Mouse (Mus musculus): ENCODE measurements at regions not wholly inside any gene's neighbourhood (a gene's known extent, or its start where the extent isn't known, plus 50 kb on each side); places are given as distances from the start of the nearest gene placed in this dataset.
A peak's percentile ranks its signal among the peaks of the same experiment; 100 is the strongest.
"Not testable (repeated sequence)": the region's sequence is repeated elsewhere in the genome, so short reads cannot be mapped to it uniquely, and the experiment has no call there.

GRCm38 (mm10) chr19:51355701-51356100 lies 677.3 kb upstream of the Sorcs1 start:
- H3K4me3 ChIP-seq (replicated peaks): no peak overlapping the region
- H3K4me1 ChIP-seq: no peaks in the 10 kb centered on the region
- no peaks in the 10 kb centered on the region for H3K27me3 ChIP-seq
- no peaks in the 10 kb centered on the region for H3K36me3 ChIP-seq
- WGBS: 73% methylated on average over 1 of the region's 1 CpGs
- H3K27ac ChIP-seq: no peak overlapping the region
- H3K4me2 ChIP-seq: no peak overlapping the region
- H3K9me3 ChIP-seq (replicated peaks): no peaks in the 10 kb centered on the region
- no peak overlapping the region for H3K9ac ChIP-seq
- ATAC-seq (replicated peaks; ENCODE audit: low FRiP score): no peak

- Histone ChIP-seq H3K27me3 (no peaks in the 10 kb centered on the region), H3K4me1 (no peaks in the 10 kb centered on the region), H3K9me3 (replicated peaks) (no peaks in the 10 kb centered on the region), H3K9ac (no peak overlapping the region), H3K4me3 (replicated peaks) (no peak overlapping the region), H3K4me2 (no peak overlapping the region), H3K36me3 (no peaks in the 10 kb centered on the region), H3K27ac (no peak overlapping the region)
- 86% methylated on average over 2 of the region's 2 CpGs for WGBS
- no peak for ATAC-seq (replicated peaks; ENCODE audit: low FRiP score)
Measured at GRCm38 (mm10) chr19:51340491-51340890, 662.0 kb upstream of the Sorcs1 start.

DNA sequence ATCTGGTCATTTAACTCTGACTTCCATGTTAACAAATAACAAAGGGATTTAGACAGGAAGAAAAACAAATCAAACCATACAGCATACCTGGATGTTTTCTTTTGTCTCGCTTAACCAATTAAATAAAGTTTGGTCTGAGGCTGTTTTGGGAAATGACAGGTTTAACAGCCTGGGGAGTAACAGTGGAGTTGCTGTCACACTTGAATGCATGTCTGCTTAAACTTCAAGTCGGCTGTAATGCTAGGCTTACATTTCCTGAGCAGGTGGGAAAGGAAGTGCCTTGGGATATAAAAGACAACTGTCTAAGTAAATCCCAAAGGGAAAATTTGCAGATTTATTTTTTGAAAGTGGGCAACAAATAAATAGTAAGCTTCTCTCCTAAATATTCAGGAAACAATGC lies 651.6 kb upstream of the Sorcs1 start:
- no peak overlapping the region for H3K27ac ChIP-seq
- peak; percentile 84 for ATAC-seq (replicated peaks; ENCODE audit: low FRiP score)
- no peaks in the 10 kb centered on the region for H3K27me3 ChIP-seq
- H3K4me2 ChIP-seq: no peak overlapping the region
- no peaks in the 10 kb centered on the region for H3K9me3 ChIP-seq (replicated peaks)
- H3K9ac ChIP-seq: no peak overlapping the region
- WGBS: 12% methylated on average over 2 of the region's 2 CpGs
- no peak overlapping the region for H3K4me3 ChIP-seq (replicated peaks)
- no peaks in the 10 kb centered on the region for H3K36me3 ChIP-seq
- 0 out of 2 replicates have a peak, but pooled peaks cover 3% of the 10 kb centered on the region for H3K4me1 ChIP-seq

DNA sequence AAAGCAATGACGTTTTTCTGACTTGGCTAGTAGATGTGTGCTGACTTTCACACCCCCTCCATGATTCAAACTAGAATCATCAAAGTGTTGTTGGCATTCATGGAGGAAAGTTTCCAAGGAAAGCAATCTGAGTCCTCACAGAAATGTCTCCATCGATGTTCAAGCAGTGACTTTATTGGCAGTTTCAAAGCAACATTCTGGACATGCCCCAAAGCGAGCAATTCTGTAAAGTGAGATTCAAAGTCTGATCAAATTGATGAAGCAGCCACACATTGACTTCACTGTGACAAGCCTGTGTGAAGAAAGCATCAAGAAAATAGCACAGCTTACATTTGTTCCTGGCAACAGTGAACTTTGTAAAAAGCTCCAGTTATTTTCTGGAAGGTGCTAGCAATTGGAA lies 625.3 kb upstream of the Sorcs1 start:
- Histone ChIP-seq H3K9me3 (replicated peaks) (no peaks in the 10 kb centered on the region), H3K9ac (no peak overlapping the region), H3K4me1 (no peaks in the 10 kb centered on the region), H3K4me2 (no peak overlapping the region), H3K27me3 (no peaks in the 10 kb centered on the region), H3K4me3 (replicated peaks) (no peak overlapping the region), H3K36me3 (no peaks in the 10 kb centered on the region), H3K27ac (no peak overlapping the region)
- no peak for ATAC-seq (replicated peaks; ENCODE audit: low FRiP score)
- WGBS: 68% methylated on average over 3 of the region's 3 CpGs

DNA sequence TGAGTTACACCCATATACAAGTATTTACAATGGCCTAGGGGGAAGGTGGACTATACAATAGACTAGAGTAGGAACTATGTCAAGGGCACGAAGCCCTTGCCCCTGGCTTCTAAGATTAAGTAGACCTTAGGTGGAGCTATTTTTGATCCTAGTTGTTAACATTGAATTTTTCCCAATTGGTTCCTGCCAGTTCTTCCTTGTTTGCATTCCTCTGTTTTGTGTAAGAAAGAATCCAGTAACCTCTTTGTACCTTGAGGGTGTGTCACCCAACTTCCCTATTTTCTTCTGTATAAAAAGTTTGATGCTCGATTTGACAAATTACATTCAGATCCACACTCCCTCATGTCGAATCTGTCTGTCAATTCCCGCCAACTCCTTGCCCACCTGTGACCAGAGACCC lies 618.2 kb upstream of the Sorcs1 start:
- H3K9ac ChIP-seq; H3K4me1 ChIP-seq; H3K27ac ChIP-seq; H3K9me3 ChIP-seq (replicated peaks); H3K4me2 ChIP-seq; ATAC-seq (replicated peaks; ENCODE audit: low FRiP score); H3K36me3 ChIP-seq; H3K4me3 ChIP-seq (replicated peaks); H3K27me3 ChIP-seq: not testable (repeated sequence)
- WGBS: 89% methylated on average over 4 of the region's 4 CpGs

- WGBS: 54% methylated on average over 4 of the region's 4 CpGs
Measured at GRCm38 (mm10) chr19:51268978-51269556, 590.6 kb upstream of the Sorcs1 start.

DNA sequence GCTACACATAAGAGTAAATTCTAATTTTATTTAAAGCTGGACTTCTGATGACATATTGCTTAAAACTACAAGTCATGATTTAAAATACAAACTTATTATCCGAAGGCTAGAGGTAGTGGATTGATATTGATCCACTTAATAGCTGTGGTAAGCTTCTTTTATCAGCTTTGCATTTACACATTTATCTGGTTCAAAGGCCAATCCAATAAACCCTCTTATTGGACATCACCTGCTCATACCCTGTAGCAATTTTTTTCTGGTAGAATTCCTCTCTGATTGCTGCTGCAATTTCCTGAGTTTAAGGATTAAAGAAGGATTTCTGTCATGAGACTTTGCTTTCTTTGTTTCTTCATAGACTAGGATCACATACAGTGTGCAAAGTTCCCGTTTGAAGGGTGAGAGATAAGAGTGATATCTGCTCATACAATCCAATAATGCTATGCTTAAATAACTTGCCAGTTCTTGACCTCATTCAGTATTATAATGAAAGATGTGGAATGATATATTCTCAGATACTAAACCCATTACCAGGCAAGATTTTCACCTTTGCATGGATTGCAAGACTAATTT lies 561.9 kb upstream of the Sorcs1 start:
- no peaks in the 10 kb centered on the region for H3K4me1 ChIP-seq
- H3K27ac ChIP-seq: no peak overlapping the region
- no peaks in the 10 kb centered on the region for H3K27me3 ChIP-seq
- H3K4me3 ChIP-seq (replicated peaks): no peak overlapping the region
- H3K4me2 ChIP-seq: no peak overlapping the region
- no peaks in the 10 kb centered on the region for H3K36me3 ChIP-seq
- 63% methylated on average over 2 of the region's 2 CpGs for WGBS
- no peak for ATAC-seq (replicated peaks; ENCODE audit: low FRiP score)
- no peaks in the 10 kb centered on the region for H3K9me3 ChIP-seq (replicated peaks)
- no peak overlapping the region for H3K9ac ChIP-seq

More at GRCm38 (mm10) chr19:51268978-51269556, 590.6 kb upstream of the Sorcs1 start:
- Histone ChIP-seq H3K27me3 (no peaks in the 10 kb centered on the region), H3K4me2 (no peak overlapping the region), H3K9me3 (replicated peaks) (no peaks in the 10 kb centered on the region), H3K36me3 (no peaks in the 10 kb centered on the region), H3K9ac (no peak overlapping the region), H3K4me3 (replicated peaks) (no peak overlapping the region), H3K27ac (no peak overlapping the region), H3K4me1 (no peaks in the 10 kb centered on the region)
- ATAC-seq (replicated peaks; ENCODE audit: low FRiP score): no peak

DNA sequence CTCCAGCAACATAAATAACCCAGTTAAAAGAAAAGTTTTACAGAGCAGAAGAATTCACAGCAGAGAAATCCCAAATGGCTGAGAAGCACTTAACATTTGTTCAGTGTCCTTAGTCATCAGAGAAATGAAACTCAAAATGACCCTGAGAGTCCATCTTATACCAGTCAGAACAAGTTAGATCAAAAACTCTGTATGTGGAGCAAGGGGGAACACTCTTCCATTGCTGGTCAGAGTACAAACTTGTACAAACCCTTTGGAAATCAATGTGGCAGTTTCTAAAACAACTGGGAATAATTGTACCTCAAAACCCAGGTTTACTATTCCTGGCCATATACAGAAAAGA lies 559.7 kb upstream of the Sorcs1 start:
- Histone ChIP-seq H3K27me3 (no peaks in the 10 kb centered on the region), H3K9me3 (replicated peaks) (no peaks in the 10 kb centered on the region)

GRCm38 (mm10) chr19:51237509-51238180 lies 559.2 kb upstream of the Sorcs1 start:
- Histone ChIP-seq H3K27ac (no peak overlapping the region), H3K4me1 (no peaks in the 10 kb centered on the region), H3K36me3 (no peaks in the 10 kb centered on the region), H3K27me3 (no peaks in the 10 kb centered on the region), H3K4me2 (no peak overlapping the region), H3K4me3 (replicated peaks) (no peak overlapping the region), H3K9me3 (replicated peaks) (no peaks in the 10 kb centered on the region), H3K9ac (no peak overlapping the region)
- 48% methylated on average over 1 of the region's 1 CpGs for WGBS
- ATAC-seq (replicated peaks; ENCODE audit: low FRiP score): peak; percentile 91

More for the DNA sequence above, 559.7 kb upstream of the Sorcs1 start:
- Histone ChIP-seq H3K4me1 (no peaks in the 10 kb centered on the region), H3K4me2 (no peak overlapping the region), H3K4me3 (replicated peaks) (no peak overlapping the region), H3K36me3 (no peaks in the 10 kb centered on the region), H3K27ac (peak overlapping the region; percentile 58), H3K9ac (no peak overlapping the region)
- peak; percentile 60; the same call in 1 of the 2 replicates for ATAC-seq (replicated peaks; ENCODE audit: low FRiP score)

- H3K27me3 ChIP-seq: no peaks in the 10 kb centered on the region
- no peaks in the 10 kb centered on the region for H3K36me3 ChIP-seq
- H3K9me3 ChIP-seq (replicated peaks): no peaks in the 10 kb centered on the region
- H3K4me2 ChIP-seq: no peak overlapping the region
- no peak overlapping the region for H3K4me3 ChIP-seq (replicated peaks)
- no peak overlapping the region for H3K27ac ChIP-seq
- no peak overlapping the region for H3K9ac ChIP-seq
- ATAC-seq (replicated peaks; ENCODE audit: low FRiP score): no peak
- H3K4me1 ChIP-seq: no peaks in the 10 kb centered on the region
- 80% methylated on average over 2 of the region's 2 CpGs for WGBS
Measured at GRCm38 (mm10) chr19:51232525-51232924, 554.1 kb upstream of the Sorcs1 start.

DNA sequence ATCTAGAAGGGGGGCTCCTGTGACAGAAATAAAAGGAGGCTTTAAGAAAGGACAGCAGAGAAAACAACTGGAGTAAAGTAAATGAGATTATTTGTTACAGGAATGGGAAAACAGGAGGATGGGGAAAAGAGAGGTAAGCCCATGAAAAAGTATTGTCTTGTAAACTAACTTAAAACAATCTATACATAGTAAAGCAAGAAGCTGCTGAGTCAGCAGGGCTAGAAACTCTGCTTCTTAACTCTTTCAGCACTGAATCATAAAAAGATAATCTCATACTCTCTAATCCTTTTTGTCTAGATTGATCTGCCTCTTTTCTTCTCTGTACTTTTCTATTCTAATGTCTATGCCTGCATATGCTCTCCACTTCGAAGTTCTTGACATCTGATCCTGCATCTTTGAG lies 548.5 kb upstream of the Sorcs1 start:
- Histone ChIP-seq H3K27ac (no peak overlapping the region), H3K27me3 (no peaks in the 10 kb centered on the region), H3K4me2 (no peak overlapping the region), H3K4me1 (no peaks in the 10 kb centered on the region), H3K9me3 (replicated peaks) (no peaks in the 10 kb centered on the region), H3K36me3 (no peaks in the 10 kb centered on the region), H3K4me3 (replicated peaks) (no peak overlapping the region), H3K9ac (no peak overlapping the region)
- 52% methylated on average over 1 of the region's 1 CpGs for WGBS
- ATAC-seq (replicated peaks; ENCODE audit: low FRiP score): no peak

GRCm38 (mm10) chr19:51201391-51201790 lies 522.9 kb upstream of the Sorcs1 start:
- H3K36me3 ChIP-seq: no peaks in the 10 kb centered on the region

More at GRCm38 (mm10) chr19:51201391-51201790, 522.9 kb upstream of the Sorcs1 start:
- Histone ChIP-seq H3K4me1 (no peaks in the 10 kb centered on the region), H3K9me3 (replicated peaks) (no peaks in the 10 kb centered on the region), H3K27ac (no peak overlapping the region), H3K4me2 (no peak overlapping the region), H3K4me3 (replicated peaks) (no peak overlapping the region), H3K27me3 (no peaks in the 10 kb centered on the region), H3K9ac (no peak overlapping the region)
- no peak for ATAC-seq (replicated peaks; ENCODE audit: low FRiP score)

All from kidney, embryonic 15.5 days (tissue).